Mouse (Mus musculus): ENCODE results near the gene Hmgn2. TPM values are rescaled to one million over a fixed set of nuclear protein-coding genes. Genes with fewer than 3 reads are reported as not detected.

Gene Hmgn2
- total and polyA plus RNA-seq, 3 experiments = 125 to 230 (median 186) TPM

DNA sequence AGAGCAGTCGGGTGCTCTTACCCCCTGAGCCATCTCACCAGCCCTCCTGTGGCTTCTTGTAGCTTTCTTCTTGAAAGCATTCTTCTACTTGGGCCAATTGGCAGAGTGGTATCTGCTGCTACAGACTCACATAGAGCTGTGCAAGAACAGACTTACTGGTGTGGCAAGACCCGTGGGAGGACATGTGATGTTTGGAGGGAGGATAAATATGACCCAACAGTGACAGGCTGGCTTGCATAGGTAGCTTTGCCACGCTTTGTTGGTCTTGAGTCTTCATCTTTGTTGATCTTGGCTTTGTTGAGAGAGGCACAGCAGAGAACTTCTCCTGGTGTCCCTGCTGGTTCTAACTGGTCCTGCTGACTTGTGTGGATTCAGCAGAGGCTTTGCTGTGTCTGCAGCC lies 24.7 kb downstream of the Hmgn2 start:
- no peaks in the 10 kb centered on the region for H3K36me3 ChIP-seq (ENCODE audit: control insufficient read depth in 1 of 2, insufficient read depth in 2 of 2, low read length in 2 of 2)

DNA sequence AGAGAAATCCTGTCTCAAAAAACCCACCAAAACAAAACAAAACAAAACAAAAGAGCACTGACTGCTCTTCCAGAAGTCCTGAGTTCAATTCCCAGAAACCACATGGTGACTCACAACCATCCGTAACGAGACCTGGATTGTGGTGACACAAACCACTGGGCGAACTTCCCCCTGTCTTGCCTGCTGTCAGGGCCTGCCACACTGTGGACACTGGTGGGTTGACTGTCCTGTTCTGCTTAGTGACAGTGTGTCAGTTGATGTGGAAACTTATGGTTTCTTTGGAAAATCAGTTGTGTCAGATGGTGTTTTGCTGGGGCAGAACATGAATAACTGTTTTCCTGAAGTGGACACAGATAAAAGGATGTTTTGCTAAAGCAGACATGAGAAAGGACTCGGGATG lies 25.8 kb downstream of the Hmgn2 start:
- no peak for DNase-seq (ENCODE audit: low read depth, low spot score)
- H3K9me3 ChIP-seq (replicated peaks; ENCODE audit: insufficient read depth, low read length) = no peaks in the 10 kb centered on the region
- H3K4me1 ChIP-seq (ENCODE audit: control insufficient read depth in 1 of 2, insufficient read depth in 2 of 2, low read length in 2 of 2) = peaks cover 0 to 6% of the 10 kb centered on the region in 2 experiments; a peak in 1 of 4 replicates
- no peaks in the 10 kb centered on the region for H3K27me3 ChIP-seq (ENCODE audit: control insufficient read depth in 1 of 2, insufficient read depth in 2 of 2, low read length in 2 of 2)
- no peaks in the 10 kb centered on the region for H3K79me2 ChIP-seq (ENCODE audit: control insufficient read depth, insufficient read depth, low read length, poor library complexity)
- H3K27ac ChIP-seq (ENCODE audit: control insufficient read depth, low read depth, low read length) = no peak overlapping the region
- no peak overlapping the region for H3K4me3 ChIP-seq (ENCODE audit: control insufficient read depth in 1 of 2, insufficient read depth in 1 of 2, low read depth in 2 of 2, low read length in 2 of 2)
- no peaks in the 10 kb centered on the region; a peak in 1 of 4 replicates for H3K36me3 ChIP-seq (ENCODE audit: control insufficient read depth in 1 of 2, insufficient read depth in 2 of 2, low read length in 2 of 2)
- no peak for TF ChIP-seq GATA1 (IDR thresholded peaks at IDR 0.05; ENCODE audit: low read depth, low read length)
- no peak for TF ChIP-seq MAX (IDR thresholded peaks at IDR 0.05; ENCODE audit: low read length)
- TF ChIP-seq SMC3 (IDR thresholded peaks at IDR 0.05; ENCODE audit: low read depth, low read length) = no peak
- no peak for TF ChIP-seq SIN3A (IDR thresholded peaks at IDR 0.05; ENCODE audit: low read length)
- TF ChIP-seq HCFC1 (IDR thresholded peaks at IDR 0.05; ENCODE audit: low read depth, low read length) = no peak
- TF ChIP-seq EP300 (IDR thresholded peaks at IDR 0.05; ENCODE audit: low read depth in 1 of 2, low read length in 2 of 2) = no peak
- TF ChIP-seq POLR2A (IDR thresholded peaks at IDR 0.05; ENCODE audit: control insufficient read depth in 1 of 2, insufficient read depth in 1 of 2, low read depth in 1 of 2, low read length in 2 of 2, poor library complexity in 1 of 2) = no peak
- TF ChIP-seq CHD2 (IDR thresholded peaks at IDR 0.05; ENCODE audit: low read length) = no peak
- no peak for TF ChIP-seq KAT2A (conservative IDR thresholded peaks at IDR 0.05; ENCODE audit: low read depth, low read length)
- no peak for TF ChIP-seq ELF1 (IDR thresholded peaks at IDR 0.05; ENCODE audit: low read depth, low read length)
- no peak for TF ChIP-seq MAFK (IDR thresholded peaks at IDR 0.05; ENCODE audit: borderline replicate concordance, low read depth, low read length)
- TF ChIP-seq TCF12 (IDR thresholded peaks at IDR 0.05; ENCODE audit: low read depth, low read length) = no peak
- no peak for TF ChIP-seq TBP (IDR thresholded peaks at IDR 0.05; ENCODE audit: low read depth, low read length)
- no peak for TF ChIP-seq CHD1 (IDR thresholded peaks at IDR 0.05; ENCODE audit: low read depth, low read length)
- TF ChIP-seq JUND (IDR thresholded peaks at IDR 0.05; ENCODE audit: low read depth, low read length) = no peak
- no peak overlapping the region for H3K9ac ChIP-seq (ENCODE audit: control insufficient read depth, low read depth, low read length, poor library complexity, severe bottlenecking)

More for the DNA sequence above, 24.7 kb downstream of the Hmgn2 start:
- H3K79me2 ChIP-seq (ENCODE audit: control insufficient read depth, insufficient read depth, low read length, poor library complexity) = no peaks in the 10 kb centered on the region
- TF ChIP-seq ZKSCAN1 (IDR thresholded peaks at IDR 0.05; ENCODE audit: low read depth, low read length) (no peak), MEF2A (IDR thresholded peaks at IDR 0.05; ENCODE audit: extremely low read depth, insufficient replicate concordance, low read depth, low read length, poor library complexity, severe bottlenecking) (no peak), USF2 (IDR thresholded peaks at IDR 0.05; ENCODE audit: borderline replicate concordance in 1 of 2, insufficient read depth in 1 of 2, low read depth in 1 of 2, low read length in 2 of 2) (no peak), RCOR1 (IDR thresholded peaks at IDR 0.05; ENCODE audit: low read depth, low read length) (no peak), CTCF (IDR thresholded peaks at IDR 0.05 in 2 of 3, conservative IDR thresholded peaks at IDR 0.05 in 1 of 3; ENCODE audit: control insufficient read depth in 1 of 3, insufficient read depth in 1 of 3, low read depth in 2 of 3, low read length in 3 of 3, poor library complexity in 1 of 3, severe bottlenecking in 1 of 3) (no peak), NRF1 (IDR thresholded peaks at IDR 0.05; ENCODE audit: insufficient read depth, low read depth, low read length, poor library complexity, severe bottlenecking) (no peak), POLR2AphosphoS5 (IDR thresholded peaks at IDR 0.05; ENCODE audit: borderline replicate concordance, low read depth, low read length) (no peak), EP300 (IDR thresholded peaks at IDR 0.05; ENCODE audit: low read depth in 1 of 2, low read length in 2 of 2) (no peak), JUND (IDR thresholded peaks at IDR 0.05; ENCODE audit: low read depth, low read length) (no peak), TBP (IDR thresholded peaks at IDR 0.05; ENCODE audit: low read depth, low read length) (no peak), SIN3A (IDR thresholded peaks at IDR 0.05; ENCODE audit: low read length) (no peak), SMC3 (IDR thresholded peaks at IDR 0.05; ENCODE audit: low read depth, low read length) (no peak)
- H3K9ac ChIP-seq (ENCODE audit: control insufficient read depth, low read depth, low read length, poor library complexity, severe bottlenecking) = no peak overlapping the region
- no peak overlapping the region for H3K4me3 ChIP-seq (ENCODE audit: control insufficient read depth in 1 of 2, insufficient read depth in 1 of 2, low read depth in 2 of 2, low read length in 2 of 2)
- no peak overlapping the region for H3K27ac ChIP-seq (ENCODE audit: control insufficient read depth, low read depth, low read length)
- H3K9me3 ChIP-seq (replicated peaks; ENCODE audit: insufficient read depth, low read length) = no peaks in the 10 kb centered on the region
- H3K27me3 ChIP-seq (ENCODE audit: control insufficient read depth in 1 of 2, insufficient read depth in 2 of 2, low read length in 2 of 2) = no peaks in the 10 kb centered on the region
- H3K4me1 ChIP-seq (ENCODE audit: control insufficient read depth in 1 of 2, insufficient read depth in 2 of 2, low read length in 2 of 2) = peaks cover 0 to 3% of the 10 kb centered on the region in 2 experiments; a peak in 1 of 4 replicates
- no peak for DNase-seq (ENCODE audit: low read depth, low spot score)
